Mouse (Mus musculus) heart, embryonic 12.5 days (tissue): Measurements from ENCODE around the gene Pla2g4b. TPM values are rescaled to one million over a fixed set of nuclear protein-coding genes. Genes with fewer than 3 reads are reported as not detected.
A peak's percentile ranks its signal among the peaks of the same experiment; 100 is the strongest.

ENCODE experiments used
- ATAC-seq: fragments of 200-750 bp; cut with Nextera tagmentation; 2 replicates; pipeline ENCODE4 v1.8.0; 2017; ENCODE audit warnings: moderate TSS enrichment, moderate library complexity; ENCODE audit not compliant: insufficient number of reproducible peaks, low FRiP score
- H3K27ac ChIP-seq: fragments of 300-500 bp; sonication (generic); 2 replicates; pipeline ENCODE4 v1.5.1; 2016; ENCODE audit warnings: mild to moderate bottlenecking, moderate library complexity; ENCODE audit not compliant: poor library complexity, severe bottlenecking
- H3K27me3 ChIP-seq: fragments of 300-500 bp; sonication (generic); replicated peaks from 2 replicates; pipeline ENCODE4 v1.6.1; 2016; ENCODE audit warnings: mild to moderate bottlenecking, moderate library complexity
- H3K36me3 ChIP-seq: fragments of 300-500 bp; sonication (generic); 2 replicates; pipeline ENCODE4 v1.6.1; 2016; ENCODE audit warnings: mild to moderate bottlenecking, moderate library complexity
- H3K4me1 ChIP-seq: fragments of 300-500 bp; sonication (generic); replicated peaks from 2 replicates; pipeline ENCODE4 v1.6.1; 2016; ENCODE audit warnings: mild to moderate bottlenecking
- H3K4me2 ChIP-seq: fragments of 300-500 bp; sonication (generic); 2 replicates; pipeline ENCODE4 v1.6.1; 2016; ENCODE audit warnings: mild to moderate bottlenecking, moderate library complexity
- H3K4me3 ChIP-seq: fragments of 300-500 bp; sonication (generic); 2 replicates; pipeline ENCODE4 v1.5.1; 2016; ENCODE audit warnings: mild to moderate bottlenecking
- H3K9ac ChIP-seq: fragments of 300-500 bp; sonication (generic); 2 replicates; pipeline ENCODE4 v1.6.1; 2016; ENCODE audit warnings: mild to moderate bottlenecking, moderate library complexity
- H3K9me3 ChIP-seq: fragments of 300-500 bp; sonication (generic); replicated peaks from 2 replicates; pipeline ENCODE4 v1.6.1; 2016; ENCODE audit warnings: mild to moderate bottlenecking, moderate library complexity
- WGBS: fragments of 180-500 bp; shearing (Covaris S2); methylation state at CpG from one replicate; pipeline ENCODE4 v1.1.7; 2016; 5-methylcytosine and 5-hydroxymethylcytosine counted together
- polyA plus RNA-seq: library from polyadenylated mRNA; unstranded; fragments of >200 nt; fragmentation: Nextera tagmentation; extraction: Ambion mirVana; gene quantifications from 2 replicates; pipeline ENCODE4 v1.2.1, GENCODE M21; 2016

Pla2g4b gene
- polyA plus RNA-seq, result 2.3 and 2.5 TPM in 2 replicates

DNA sequence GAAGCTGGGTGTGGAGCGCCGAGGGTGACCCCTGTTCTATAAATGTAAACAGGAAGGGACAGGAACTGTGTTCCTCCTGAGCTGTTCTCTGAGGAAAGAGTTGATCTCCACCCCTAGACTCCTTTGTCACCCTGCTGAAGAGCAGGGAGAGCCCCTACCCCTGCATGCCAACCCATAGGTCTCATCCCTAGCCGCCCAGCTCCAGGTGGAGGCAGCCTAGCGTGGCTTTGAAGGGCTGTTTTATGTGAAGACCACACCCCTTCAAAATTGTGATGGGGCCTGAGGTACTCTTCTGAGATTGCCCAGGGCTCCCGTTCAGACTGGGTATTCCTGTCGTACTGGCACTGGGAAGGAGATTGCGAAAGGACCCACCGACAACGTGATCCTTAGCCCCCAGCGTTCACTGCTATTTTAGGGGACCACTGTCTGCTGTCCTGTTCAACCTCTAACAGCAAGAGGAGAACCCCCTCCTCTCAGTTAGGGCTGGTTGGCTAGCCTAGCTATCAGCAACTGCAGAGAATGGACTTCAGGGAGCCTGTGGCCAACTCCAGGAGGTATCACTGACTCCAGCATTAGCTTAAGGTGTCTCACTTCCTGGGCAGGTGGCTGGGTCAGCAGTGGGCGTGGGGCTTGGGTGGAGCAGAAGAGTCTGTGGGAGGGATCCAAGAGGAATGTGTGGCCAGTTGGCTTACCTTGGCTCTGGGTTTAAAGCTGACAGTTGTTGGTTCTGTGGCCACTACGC lies at the start of gene Pla2g4b:
Gene Pla2g4b (plus strand): TSS at position 692 of the 742 bp plus-strand sequence.
- 83% methylated on average over 12 of the region's 12 CpGs for WGBS
- H3K9ac ChIP-seq, result no peak within 1 kb of the TSS
- H3K9me3 ChIP-seq, result no peaks in the 10 kb centered on the region
- H3K4me1 ChIP-seq, result peaks cover 12% of the 10 kb centered on the region
- H3K27me3 ChIP-seq, result no peaks in the 10 kb centered on the region
- no peak within 1 kb of the TSS for H3K4me3 ChIP-seq
- ATAC-seq, result no peak
- H3K27ac ChIP-seq, result no peak within 1 kb of the TSS
- H3K36me3 ChIP-seq, result peaks cover 80% of the 10 kb centered on the region
- H3K4me2 ChIP-seq, result no peak within 1 kb of the TSS

- H3K4me1 ChIP-seq, result peaks cover 9% of the 10 kb centered on the region; the same call in 1 of the 2 replicates
- no peaks in the 10 kb centered on the region for H3K27me3 ChIP-seq
- no peak overlapping the region for H3K9ac ChIP-seq
- H3K4me2 ChIP-seq, result no peak overlapping the region
- ATAC-seq, result no peak
- H3K4me3 ChIP-seq, result no peak overlapping the region
- H3K27ac ChIP-seq, result no peak overlapping the region
- H3K36me3 ChIP-seq, result peaks cover 10% of the 10 kb centered on the region; the same call in 1 of the 2 replicates
- H3K9me3 ChIP-seq, result no peaks in the 10 kb centered on the region
- 61% methylated on average over 8 of the region's 8 CpGs for WGBS
Measured at GRCm38 (mm10) chr2:119985871-119986270, 47.3 kb upstream of the Pla2g4b start.

- no peaks in the 10 kb centered on the region for H3K27me3 ChIP-seq
- no peak overlapping the region for H3K9ac ChIP-seq
- H3K4me1 ChIP-seq, result peaks cover 9% of the 10 kb centered on the region; the same call in 1 of the 2 replicates
- H3K4me2 ChIP-seq, result no peak overlapping the region
- no peaks in the 10 kb centered on the region for H3K9me3 ChIP-seq
- peaks cover 10% of the 10 kb centered on the region; the same call in 1 of the 2 replicates for H3K36me3 ChIP-seq
- 59% methylated on average over 6 of the region's 6 CpGs for WGBS
- no peak for ATAC-seq
- no peak overlapping the region for H3K4me3 ChIP-seq
- H3K27ac ChIP-seq, result no peak overlapping the region
Measured at GRCm38 (mm10) chr2:119986369-119986768, 46.8 kb upstream of the Pla2g4b start.

DNA sequence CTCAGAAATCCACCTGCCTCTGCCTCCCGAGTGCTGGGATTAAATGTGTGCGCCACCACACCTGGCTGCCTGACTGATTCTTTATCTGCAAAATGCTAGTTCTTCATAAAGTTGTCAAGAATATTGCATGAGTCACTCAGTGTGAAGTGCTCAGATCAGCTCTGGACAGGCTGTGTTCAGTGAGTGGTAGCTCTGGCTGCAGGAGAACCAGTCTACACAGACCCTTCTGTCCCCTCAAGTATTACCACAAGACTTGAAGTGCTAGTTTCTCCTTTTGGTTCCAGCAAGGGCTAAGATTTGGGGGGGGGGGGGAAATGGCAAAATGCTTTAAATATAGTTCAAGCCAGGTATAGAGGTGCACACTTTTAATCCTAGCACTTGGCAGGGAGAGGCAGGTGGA lies 45.8 kb upstream of the Pla2g4b start:
- 93% methylated on average over 2 of the region's 2 CpGs for WGBS
- H3K9me3 ChIP-seq, result no peaks in the 10 kb centered on the region
- H3K4me3 ChIP-seq, result no peak overlapping the region
- H3K9ac ChIP-seq, result no peak overlapping the region
- H3K4me1 ChIP-seq, result peaks cover 11% of the 10 kb centered on the region
- H3K4me2 ChIP-seq, result no peak overlapping the region
- ATAC-seq, result no peak
- H3K36me3 ChIP-seq, result 0 out of 2 replicates have a peak, but pooled peaks cover 1% of the 10 kb centered on the region
- H3K27ac ChIP-seq, result no peak overlapping the region
- H3K27me3 ChIP-seq, result no peaks in the 10 kb centered on the region

DNA sequence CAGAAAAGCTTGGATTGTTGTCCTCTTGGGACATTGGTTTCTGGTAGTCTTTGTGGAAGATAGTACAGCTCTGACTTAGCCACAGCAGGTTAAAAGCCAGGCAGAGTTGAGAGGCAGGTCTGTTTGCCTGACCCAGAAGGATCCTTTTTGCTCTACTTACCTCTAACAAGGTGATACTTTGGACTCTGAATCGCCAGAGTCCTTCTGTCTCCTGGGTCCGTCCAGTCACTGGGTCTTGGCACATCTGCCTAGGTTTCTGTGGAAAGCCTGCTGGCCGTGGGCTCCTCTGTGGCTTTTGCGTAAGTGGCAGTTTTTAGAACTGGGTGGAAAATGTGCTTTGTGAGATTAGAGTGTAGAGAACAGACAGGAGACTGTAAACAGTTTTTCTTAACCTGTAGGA lies 44.3 kb upstream of the Pla2g4b start:
- H3K4me2 ChIP-seq, result no peak overlapping the region
- H3K27me3 ChIP-seq, result no peaks in the 10 kb centered on the region
- H3K4me1 ChIP-seq, result peaks cover 12% of the 10 kb centered on the region
- H3K36me3 ChIP-seq, result no peaks in the 10 kb centered on the region
- 73% methylated on average over 4 of the region's 4 CpGs for WGBS
- H3K9me3 ChIP-seq, result no peaks in the 10 kb centered on the region
- H3K27ac ChIP-seq, result no peak overlapping the region
- H3K4me3 ChIP-seq, result no peak overlapping the region
- no peak for ATAC-seq
- no peak overlapping the region for H3K9ac ChIP-seq

DNA sequence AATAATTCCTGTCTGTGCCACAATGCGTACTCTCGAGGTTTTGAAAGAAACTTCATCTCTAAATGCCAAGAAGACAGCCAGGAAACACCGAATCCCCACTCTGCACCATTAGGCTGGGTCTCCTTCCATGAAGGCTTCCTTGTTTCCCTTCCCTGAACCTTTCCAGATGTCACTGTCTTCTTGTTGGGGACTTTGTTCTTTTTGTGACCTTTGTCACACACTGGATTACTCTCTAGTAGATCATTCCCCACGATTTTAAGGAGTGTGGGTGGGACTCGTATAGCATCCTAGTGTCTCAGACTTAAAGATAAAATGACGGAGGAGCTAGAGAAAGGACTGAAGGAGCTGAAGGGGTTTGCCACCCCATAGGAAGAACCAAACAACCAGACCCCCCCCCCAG lies 42.3 kb upstream of the Pla2g4b start:
- Histone ChIP-seq H3K4me3 (no peak overlapping the region), H3K9me3 (no peaks in the 10 kb centered on the region), H3K4me1 (peaks cover 21% of the 10 kb centered on the region), H3K9ac (no peak overlapping the region), H3K27me3 (no peaks in the 10 kb centered on the region), H3K4me2 (no peak overlapping the region), H3K36me3 (no peaks in the 10 kb centered on the region), H3K27ac (no peak overlapping the region)
- WGBS, result 75% methylated on average over 6 of the region's 6 CpGs
- ATAC-seq, result no peak

GRCm38 (mm10) chr2:119992349-119992748 lies 40.9 kb upstream of the Pla2g4b start:
- H3K4me1 ChIP-seq, result peaks cover 22% of the 10 kb centered on the region
- H3K4me3 ChIP-seq, result no peak overlapping the region
- H3K27me3 ChIP-seq, result no peaks in the 10 kb centered on the region
- H3K9me3 ChIP-seq, result no peaks in the 10 kb centered on the region
- no peak overlapping the region for H3K9ac ChIP-seq
- no peaks in the 10 kb centered on the region for H3K36me3 ChIP-seq
- H3K27ac ChIP-seq, result no peak overlapping the region
- no peak for ATAC-seq
- H3K4me2 ChIP-seq, result no peak overlapping the region
- WGBS, result 63% methylated on average over 2 of the region's 2 CpGs

GRCm38 (mm10) chr2:119993515-119993914 lies 39.7 kb upstream of the Pla2g4b start:
- WGBS, result 53% methylated on average over 2 of the region's 2 CpGs
- no peak for ATAC-seq
- no peak overlapping the region for H3K27ac ChIP-seq
- H3K27me3 ChIP-seq, result no peaks in the 10 kb centered on the region
- H3K9ac ChIP-seq, result no peak overlapping the region
- H3K9me3 ChIP-seq, result no peaks in the 10 kb centered on the region
- H3K4me3 ChIP-seq, result no peak overlapping the region
- no peak overlapping the region for H3K4me2 ChIP-seq
- H3K36me3 ChIP-seq, result no peaks in the 10 kb centered on the region
- peaks cover 24% of the 10 kb centered on the region for H3K4me1 ChIP-seq

GRCm38 (mm10) chr2:119994839-119995238 lies 38.4 kb upstream of the Pla2g4b start:
- Histone ChIP-seq H3K9me3 (no peaks in the 10 kb centered on the region), H3K27ac (peak overlapping the region; percentile 72), H3K4me2 (no peak overlapping the region), H3K4me3 (no peak overlapping the region), H3K36me3 (0 out of 2 replicates have a peak, but pooled peaks cover 2% of the 10 kb centered on the region), H3K27me3 (no peaks in the 10 kb centered on the region), H3K4me1 (peaks cover 24% of the 10 kb centered on the region), H3K9ac (no peak overlapping the region)
- WGBS, result 41% methylated on average over 6 of the region's 6 CpGs
- ATAC-seq, result no peak

DNA sequence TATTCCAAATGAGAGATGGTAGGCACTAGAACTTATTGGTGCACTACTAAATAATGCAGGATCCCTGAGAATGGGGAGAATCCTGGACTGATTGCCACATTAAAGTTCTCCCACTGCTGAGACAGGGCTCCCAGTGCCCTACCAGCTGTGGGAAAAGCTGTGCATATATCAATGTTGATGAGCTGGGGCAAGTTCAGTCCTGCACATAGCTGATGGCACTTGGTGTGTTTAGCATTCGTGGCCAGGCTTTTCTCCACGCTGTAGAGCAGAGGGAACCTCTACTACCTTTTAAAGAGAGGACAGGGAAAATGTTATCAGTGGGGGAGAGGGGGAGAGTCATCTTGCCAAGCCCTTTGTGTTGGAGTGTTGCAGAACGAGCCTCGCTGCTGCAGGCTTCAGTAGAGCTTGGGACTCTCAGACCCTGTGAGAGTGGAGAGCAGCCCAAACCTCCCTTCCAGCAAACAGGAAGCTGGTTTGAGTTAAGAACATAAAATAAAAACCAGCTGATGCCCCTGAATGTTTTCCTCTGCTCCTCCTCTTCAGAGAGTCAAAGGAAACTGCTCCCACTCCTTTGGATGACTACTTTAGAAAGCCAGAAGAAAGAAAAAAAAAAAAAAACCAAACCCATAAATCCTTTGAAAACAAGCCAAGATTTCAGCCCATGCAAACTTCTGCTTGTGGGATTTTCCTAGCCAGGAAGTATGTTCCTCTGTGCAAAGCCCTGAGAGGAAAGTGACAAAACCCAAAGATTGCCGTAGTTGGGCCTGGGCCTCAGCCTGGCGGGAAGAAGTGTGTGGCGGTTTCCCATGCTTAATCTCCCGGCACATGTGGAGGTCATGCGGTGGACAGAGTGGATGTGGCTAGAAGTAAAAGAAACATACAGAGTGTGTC lies 37.6 kb upstream of the Pla2g4b start:
- no peak overlapping the region for H3K4me2 ChIP-seq
- no peak overlapping the region for H3K9ac ChIP-seq
- WGBS, result 35% methylated on average over 9 of the region's 9 CpGs
- no peaks in the 10 kb centered on the region for H3K9me3 ChIP-seq
- peak; percentile 49 for ATAC-seq
- H3K4me1 ChIP-seq, result peaks cover 26% of the 10 kb centered on the region
- no peaks in the 10 kb centered on the region for H3K27me3 ChIP-seq
- no peak overlapping the region for H3K4me3 ChIP-seq
- peak overlapping the region; percentile 72 for H3K27ac ChIP-seq
- 0 out of 2 replicates have a peak, but pooled peaks cover 2% of the 10 kb centered on the region for H3K36me3 ChIP-seq

- Histone ChIP-seq H3K27ac (no peak overlapping the region), H3K4me3 (no peak overlapping the region), H3K9ac (no peak overlapping the region), H3K36me3 (0 out of 2 replicates have a peak, but pooled peaks cover 2% of the 10 kb centered on the region), H3K4me2 (no peak overlapping the region), H3K4me1 (peaks cover 37% of the 10 kb centered on the region), H3K9me3 (no peaks in the 10 kb centered on the region), H3K27me3 (no peaks in the 10 kb centered on the region)
- WGBS, result 80% methylated on average over 4 of the region's 4 CpGs
- no peak for ATAC-seq
Measured at GRCm38 (mm10) chr2:119997354-119997753, 35.9 kb upstream of the Pla2g4b start.
